Comparison of ENCODE assay signal across 13 mouse cellular contexts in genomic region chr9:70219295-70219931, GRCm38 (mm10).
"Had no signal": no experiment of that assay in that cellular context is flagged by ENCODE, and none has a peak within 500 bp of the region (broad histone marks: within the 10 kb centered on the region; RNA-seq: fewer than 3 reads in every experiment).

No protein-coding gene starts in this region.

- H3K36me3 ChIP-seq: limb, embryonic 10.5 days; liver, embryonic 15.5 days; midbrain, embryonic 12.5 days had no signal

- H3K27ac ChIP-seq: layer of hippocampus, adult 2 months; limb, embryonic 10.5 days; liver, embryonic 15.5 days; midbrain, embryonic 12.5 days had no signal

- H3K4me2 ChIP-seq: liver, embryonic 11.5 days; liver, embryonic 15.5 days; lung, embryonic 14.5 days; midbrain, embryonic 12.5 days had no signal

- H3K4me3 ChIP-seq: layer of hippocampus, adult 2 months; limb, embryonic 10.5 days; liver, embryonic 15.5 days; megakaryocyte, embryonic 14.5 days; midbrain, embryonic 12.5 days had no signal

- H3K27me3 ChIP-seq: liver, embryonic 15.5 days; megakaryocyte, embryonic 14.5 days; midbrain, embryonic 12.5 days had no signal

- H3K9me3 ChIP-seq: limb, embryonic 10.5 days; liver, embryonic 15.5 days; megakaryocyte, embryonic 14.5 days; midbrain, embryonic 12.5 days had no signal

- DNase-seq: kidney, adult 8-10 months; kidney, postnatal 10 days; kidney, postnatal 4 days; lung, embryonic 14.5 days; lung, postnatal 10 days; lung, postnatal 4 days; right cerebral cortex, postnatal 14 days had no signal

- H3K9ac ChIP-seq: liver, embryonic 15.5 days; lung, embryonic 14.5 days; midbrain, embryonic 12.5 days had no signal
